Mouse (Mus musculus): Measurements from ENCODE around the gene Shq1. TPM values are rescaled to one million over a fixed set of nuclear protein-coding genes. Genes with fewer than 3 reads are reported as not detected.

The Shq1 gene
- polyA plus RNA-seq, 1 experiment: 2.7 TPM

DNA sequence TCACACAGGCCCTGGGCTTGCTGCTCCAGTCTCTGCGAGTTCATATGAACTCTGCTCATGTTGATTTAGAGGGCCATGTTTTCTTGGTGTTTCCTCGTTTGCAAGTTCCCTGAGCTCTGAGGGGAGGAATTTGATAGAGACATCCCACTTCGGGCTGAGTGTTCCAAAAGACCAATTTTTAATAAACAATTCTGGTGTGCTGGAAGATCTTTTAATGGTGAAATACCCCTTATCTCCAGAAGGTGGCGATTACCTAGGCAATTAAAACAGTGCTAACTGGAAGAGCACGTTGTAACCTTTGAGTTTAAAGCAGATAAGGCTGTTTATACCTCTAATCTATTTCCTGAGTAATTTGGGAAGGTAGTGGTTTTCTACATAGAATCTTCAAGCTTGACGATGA lies 4.0 kb upstream of the Shq1 start:
- TF ChIP-seq CTCF (IDR thresholded peaks at IDR 0.05; ENCODE audit: low read depth, low read length): no peak
- TF ChIP-seq POLR2A (IDR thresholded peaks at IDR 0.05; ENCODE audit: borderline replicate concordance, low read depth, low read length): no peak
- peaks cover 6% of the 10 kb centered on the region; the same call in 1 of the 2 replicates for H3K4me1 ChIP-seq (ENCODE audit: control insufficient read depth, insufficient read depth, low read length)

DNA sequence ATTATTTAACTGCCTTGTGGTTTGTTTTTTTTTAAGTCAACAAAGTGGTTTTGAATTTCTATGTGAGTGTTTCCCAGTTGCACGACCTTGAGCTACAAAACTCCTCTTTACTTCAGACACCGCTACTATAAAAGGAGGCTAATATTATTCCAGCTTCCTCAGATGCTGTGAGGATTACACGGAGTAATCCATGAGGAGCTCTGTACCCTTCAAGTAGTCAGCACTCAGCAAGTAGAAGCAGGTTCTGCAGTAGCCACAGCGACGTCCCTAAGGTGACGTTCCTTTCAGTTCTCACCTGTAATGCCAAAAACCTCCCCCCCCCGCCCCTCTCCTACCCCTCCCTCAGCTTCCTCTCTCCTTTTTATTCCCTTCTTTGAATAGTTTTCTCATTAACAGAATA lies 444 bp upstream of the Shq1 start:
- no peak overlapping the region for H3K27ac ChIP-seq (ENCODE audit: insufficient read depth, low read depth, low read length)

More for the DNA sequence above, 4.0 kb upstream of the Shq1 start:
- H3K4me3 ChIP-seq (ENCODE audit: insufficient read depth, low read length): no peak overlapping the region
- no peak overlapping the region for H3K27ac ChIP-seq (ENCODE audit: insufficient read depth, low read depth, low read length)

DNA sequence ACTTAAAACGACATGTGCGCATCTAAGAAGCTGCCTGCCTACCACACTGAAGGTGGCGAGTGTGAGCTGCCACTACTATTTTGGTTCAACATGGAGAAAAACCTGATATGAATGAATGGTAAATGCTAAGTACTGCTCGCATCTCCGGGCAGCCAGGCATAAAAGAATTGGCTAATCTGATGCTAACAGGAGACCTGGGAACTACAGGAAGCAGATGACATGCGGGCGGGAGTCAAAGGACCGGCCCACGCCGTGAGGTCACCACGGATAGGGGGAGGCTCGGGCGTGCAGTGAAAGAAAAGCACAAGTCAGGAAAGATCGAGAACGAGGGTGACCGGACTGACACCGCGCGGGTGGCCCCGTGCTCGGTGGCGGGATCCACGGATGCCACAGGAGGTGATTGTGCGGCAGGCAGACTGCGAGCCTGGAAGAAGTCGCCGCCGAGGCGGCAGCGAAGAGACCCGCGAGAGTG lies 551 bp downstream of the Shq1 start:
- Histone ChIP-seq H3K27ac (ENCODE audit: insufficient read depth, low read depth, low read length) (peak overlapping the region; percentile 48), H3K4me3 (ENCODE audit: insufficient read depth, low read length) (peak overlapping the region; percentile 87), H3K4me1 (ENCODE audit: control insufficient read depth, insufficient read depth, low read length) (peaks cover 13% of the 10 kb centered on the region)
- TF ChIP-seq POLR2A (IDR thresholded peaks at IDR 0.05; ENCODE audit: borderline replicate concordance, low read depth, low read length) (no peak), CTCF (IDR thresholded peaks at IDR 0.05; ENCODE audit: low read depth, low read length) (no peak)

More for the DNA sequence above, 444 bp upstream of the Shq1 start:
- peaks cover 13% of the 10 kb centered on the region for H3K4me1 ChIP-seq (ENCODE audit: control insufficient read depth, insufficient read depth, low read length)
- peak overlapping the region; percentile 87 for H3K4me3 ChIP-seq (ENCODE audit: insufficient read depth, low read length)
- no peak for TF ChIP-seq CTCF (IDR thresholded peaks at IDR 0.05; ENCODE audit: low read depth, low read length)
- TF ChIP-seq POLR2A (IDR thresholded peaks at IDR 0.05; ENCODE audit: borderline replicate concordance, low read depth, low read length): no peak

DNA sequence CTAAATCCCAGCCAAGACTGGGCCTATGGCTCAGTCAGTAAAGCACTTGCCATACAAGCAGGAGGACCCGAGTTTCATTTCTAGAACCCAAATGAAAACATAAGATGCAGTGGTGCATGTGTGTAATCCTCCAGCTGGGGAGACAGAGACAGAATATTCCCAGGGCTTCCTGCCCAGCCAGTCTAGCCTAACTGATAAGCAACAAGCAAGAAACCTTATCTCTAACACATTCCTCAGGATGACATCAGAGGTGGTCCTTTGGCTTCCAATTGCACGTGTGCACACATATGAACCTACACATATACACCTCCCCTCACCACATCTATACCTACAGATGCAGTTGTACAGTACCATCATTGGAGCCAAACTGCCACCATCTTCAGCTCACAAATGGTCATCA lies 2.1 kb downstream of the Shq1 start:
- Histone ChIP-seq H3K4me3 (ENCODE audit: insufficient read depth, low read length) (no peak overlapping the region), H3K27ac (ENCODE audit: insufficient read depth, low read depth, low read length) (no peak overlapping the region), H3K4me1 (ENCODE audit: control insufficient read depth, insufficient read depth, low read length) (peaks cover 11% of the 10 kb centered on the region; the same call in 1 of the 2 replicates)
- TF ChIP-seq POLR2A (IDR thresholded peaks at IDR 0.05; ENCODE audit: borderline replicate concordance, low read depth, low read length) (no peak), CTCF (IDR thresholded peaks at IDR 0.05; ENCODE audit: low read depth, low read length) (no peak)

DNA sequence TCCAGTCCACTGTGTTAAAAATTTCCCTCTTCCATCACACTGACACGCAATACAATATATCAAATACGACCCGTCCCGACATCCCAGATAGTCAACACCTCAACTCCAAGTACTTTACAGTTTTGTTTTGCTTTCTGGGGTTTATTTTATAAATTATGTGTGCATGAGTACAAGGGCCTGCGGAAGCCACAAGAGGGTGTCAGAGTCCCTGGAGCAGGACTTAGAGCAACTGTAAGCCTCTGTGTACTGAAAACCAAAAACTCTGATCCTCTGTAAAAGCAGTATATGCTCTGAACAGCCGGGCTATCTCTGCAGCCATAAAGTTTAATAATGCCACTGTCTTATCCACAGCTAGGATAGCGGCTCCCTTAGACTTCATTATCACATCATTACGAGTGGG lies 3.3 kb downstream of the Shq1 start:
- H3K4me3 ChIP-seq (ENCODE audit: insufficient read depth, low read length): no peak overlapping the region
- no peak for TF ChIP-seq CTCF (IDR thresholded peaks at IDR 0.05; ENCODE audit: low read depth, low read length)
- TF ChIP-seq POLR2A (IDR thresholded peaks at IDR 0.05; ENCODE audit: borderline replicate concordance, low read depth, low read length): no peak
- H3K27ac ChIP-seq (ENCODE audit: insufficient read depth, low read depth, low read length): no peak overlapping the region

DNA sequence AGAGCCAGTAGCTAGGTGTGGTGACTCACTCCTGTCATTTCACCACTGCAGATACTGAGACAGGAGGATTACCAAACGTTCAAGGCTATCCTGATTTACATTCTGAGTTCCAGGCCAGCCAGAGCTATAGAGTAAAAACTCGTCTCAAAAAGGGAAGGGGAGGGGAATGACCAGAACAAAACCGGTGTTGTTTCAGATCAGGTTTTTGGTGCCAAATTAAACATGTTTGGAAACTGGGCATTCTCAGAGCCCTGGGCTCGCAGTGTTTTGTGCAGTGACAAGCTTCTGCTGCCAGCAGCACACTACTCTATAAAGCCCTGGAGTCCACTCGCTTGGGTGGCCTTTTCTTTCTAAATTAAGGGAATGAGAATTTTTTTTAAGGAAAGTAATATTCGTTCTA lies 8.7 kb downstream of the Shq1 start:
- Histone ChIP-seq H3K4me1 (ENCODE audit: control insufficient read depth, insufficient read depth, low read length) (peaks cover 25% of the 10 kb centered on the region), H3K27ac (ENCODE audit: insufficient read depth, low read depth, low read length) (no peak overlapping the region), H3K4me3 (ENCODE audit: insufficient read depth, low read length) (no peak overlapping the region)
- TF ChIP-seq POLR2A (IDR thresholded peaks at IDR 0.05; ENCODE audit: borderline replicate concordance, low read depth, low read length): no peak
- TF ChIP-seq CTCF (IDR thresholded peaks at IDR 0.05; ENCODE audit: low read depth, low read length): no peak

More for the DNA sequence above, 3.3 kb downstream of the Shq1 start:
- peaks cover 11% of the 10 kb centered on the region; the same call in 1 of the 2 replicates for H3K4me1 ChIP-seq (ENCODE audit: control insufficient read depth, insufficient read depth, low read length)

DNA sequence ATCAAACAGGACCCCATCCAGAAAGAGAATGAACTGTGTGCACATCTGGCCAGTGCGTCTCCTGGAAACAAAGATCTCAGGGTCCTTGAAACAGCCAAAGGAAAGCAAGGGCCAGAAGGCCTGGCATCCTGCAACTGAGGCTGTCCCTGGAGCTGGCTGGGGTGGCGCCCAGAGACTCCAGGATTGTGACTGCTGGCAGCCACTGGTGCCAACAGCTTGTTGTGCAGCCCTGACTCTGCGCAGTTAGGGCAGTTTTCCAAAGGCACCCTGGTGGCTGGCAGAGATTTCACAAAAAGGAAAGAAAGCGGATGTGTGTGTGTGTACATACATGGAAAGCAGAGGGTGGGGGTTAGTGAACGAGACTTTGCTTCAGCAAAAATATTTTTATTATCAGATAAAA lies 10.6 kb downstream of the Shq1 start:
- Histone ChIP-seq H3K4me1 (ENCODE audit: control insufficient read depth, insufficient read depth, low read length) (peaks cover 21% of the 10 kb centered on the region), H3K27ac (ENCODE audit: insufficient read depth, low read depth, low read length) (no peak overlapping the region), H3K4me3 (ENCODE audit: insufficient read depth, low read length) (no peak overlapping the region)
- TF ChIP-seq POLR2A (IDR thresholded peaks at IDR 0.05; ENCODE audit: borderline replicate concordance, low read depth, low read length) (no peak), CTCF (IDR thresholded peaks at IDR 0.05; ENCODE audit: low read depth, low read length) (no peak)

DNA sequence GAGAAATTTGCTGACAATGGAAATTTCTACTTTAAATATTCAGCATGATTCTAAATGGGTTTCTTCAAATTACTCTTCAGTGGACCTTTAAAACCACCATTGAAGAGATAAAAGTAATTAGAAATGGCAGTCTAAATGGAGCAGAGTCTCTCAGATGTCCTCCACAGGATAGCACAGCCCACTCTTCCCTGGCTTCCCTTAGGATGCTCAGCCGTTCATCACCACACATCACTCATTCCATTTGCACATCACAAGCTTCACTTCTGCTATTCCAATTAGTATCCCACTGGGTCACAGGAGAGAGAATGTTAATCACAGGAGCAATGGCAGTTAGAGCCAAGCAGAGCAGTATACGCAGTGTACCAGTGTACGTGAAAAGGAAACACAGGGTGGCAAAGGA lies 18.4 kb downstream of the Shq1 start:
- peaks cover 2% of the 10 kb centered on the region for H3K4me1 ChIP-seq (ENCODE audit: control insufficient read depth, insufficient read depth, low read length)
- no peak for TF ChIP-seq CTCF (IDR thresholded peaks at IDR 0.05; ENCODE audit: low read depth, low read length)
- TF ChIP-seq POLR2A (IDR thresholded peaks at IDR 0.05; ENCODE audit: borderline replicate concordance, low read depth, low read length): no peak
- no peak overlapping the region for H3K27ac ChIP-seq (ENCODE audit: insufficient read depth, low read depth, low read length)
- no peak overlapping the region for H3K4me3 ChIP-seq (ENCODE audit: insufficient read depth, low read length)

DNA sequence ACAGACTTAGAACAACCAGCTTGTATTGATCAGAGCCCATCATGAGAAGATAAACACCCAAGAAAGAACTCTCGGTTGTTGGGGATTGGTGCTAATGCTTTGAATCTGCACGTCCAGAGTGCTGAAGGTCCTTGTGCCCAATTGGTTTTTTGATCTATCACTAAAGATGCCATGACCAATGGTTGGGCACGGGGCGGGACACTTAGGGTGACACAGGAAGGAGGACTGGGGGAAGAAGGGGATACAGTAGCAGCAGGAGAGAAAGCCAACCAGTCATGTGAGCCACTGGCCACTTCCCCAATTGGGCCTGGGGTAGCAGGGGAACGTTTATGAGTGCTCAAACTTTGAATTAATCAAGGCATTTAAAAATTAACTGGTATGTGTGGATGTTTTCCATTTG lies 23.8 kb downstream of the Shq1 start:
- TF ChIP-seq POLR2A (IDR thresholded peaks at IDR 0.05; ENCODE audit: borderline replicate concordance, low read depth, low read length) (no peak), CTCF (IDR thresholded peaks at IDR 0.05; ENCODE audit: low read depth, low read length) (no peak)
- H3K27ac ChIP-seq (ENCODE audit: insufficient read depth, low read depth, low read length): peak overlapping the region; percentile 54
- H3K4me3 ChIP-seq (ENCODE audit: insufficient read depth, low read length): no peak overlapping the region
- H3K4me1 ChIP-seq (ENCODE audit: control insufficient read depth, insufficient read depth, low read length): peaks cover 11% of the 10 kb centered on the region

DNA sequence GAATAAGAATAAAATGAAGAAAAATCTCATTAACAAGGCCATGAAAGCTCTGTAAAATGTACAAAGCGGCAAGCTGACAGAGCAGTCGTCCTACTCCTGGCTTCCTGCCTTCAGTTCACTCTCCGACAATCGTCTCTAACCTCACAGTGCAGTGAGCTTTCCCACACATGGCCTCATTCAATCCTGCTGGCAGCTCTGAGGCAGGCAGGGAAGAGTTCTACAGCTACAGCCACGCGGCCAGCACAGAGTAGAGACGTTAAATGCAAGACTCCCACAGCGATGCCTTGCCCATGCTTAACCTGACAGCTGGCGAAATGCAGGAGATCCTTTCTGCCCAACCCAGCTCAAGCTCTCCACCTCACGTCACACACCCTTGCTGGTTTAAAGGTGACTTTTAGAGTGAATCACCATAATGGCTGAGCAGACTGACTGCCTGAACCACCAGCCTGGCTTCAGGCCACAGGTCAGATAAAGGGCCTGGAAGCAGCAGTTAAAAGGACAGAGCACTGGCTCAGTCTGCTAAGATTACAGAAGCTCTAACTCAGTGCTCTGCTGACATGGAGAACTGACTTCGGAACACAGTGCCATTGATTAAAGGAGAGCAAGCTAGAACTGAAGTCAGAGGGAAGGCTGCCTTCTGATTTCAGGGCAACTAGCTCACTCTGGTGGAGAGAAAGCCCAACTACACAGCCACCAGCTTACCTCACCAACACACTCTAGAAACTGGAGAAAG lies 25.3 kb downstream of the Shq1 start:
- Histone ChIP-seq H3K4me3 (ENCODE audit: insufficient read depth, low read length) (no peak overlapping the region), H3K4me1 (ENCODE audit: control insufficient read depth, insufficient read depth, low read length) (peaks cover 11% of the 10 kb centered on the region), H3K27ac (ENCODE audit: insufficient read depth, low read depth, low read length) (no peak overlapping the region)
- TF ChIP-seq CTCF (IDR thresholded peaks at IDR 0.05; ENCODE audit: low read depth, low read length) (no peak), POLR2A (IDR thresholded peaks at IDR 0.05; ENCODE audit: borderline replicate concordance, low read depth, low read length) (no peak)
